Mouse (Mus musculus) stomach, postnatal 0 days (tissue): ENCODE measurements around the gene Hist1h4d.
A peak's percentile ranks its signal among the peaks of the same experiment; 100 is the strongest.

Experiments
- CTCF ChIP-seq: IDR thresholded peaks from 2 replicates; pipeline ENCODE4 v1.5.1; 2016; ENCODE audit warnings: antibody characterized with exemption, low read depth, mild to moderate bottlenecking, moderate library complexity
- EP300 ChIP-seq: optimal IDR thresholded peaks from 2 replicates; pipeline ENCODE3; 2016; ENCODE audit warnings: antibody characterized with exemption

DNA sequence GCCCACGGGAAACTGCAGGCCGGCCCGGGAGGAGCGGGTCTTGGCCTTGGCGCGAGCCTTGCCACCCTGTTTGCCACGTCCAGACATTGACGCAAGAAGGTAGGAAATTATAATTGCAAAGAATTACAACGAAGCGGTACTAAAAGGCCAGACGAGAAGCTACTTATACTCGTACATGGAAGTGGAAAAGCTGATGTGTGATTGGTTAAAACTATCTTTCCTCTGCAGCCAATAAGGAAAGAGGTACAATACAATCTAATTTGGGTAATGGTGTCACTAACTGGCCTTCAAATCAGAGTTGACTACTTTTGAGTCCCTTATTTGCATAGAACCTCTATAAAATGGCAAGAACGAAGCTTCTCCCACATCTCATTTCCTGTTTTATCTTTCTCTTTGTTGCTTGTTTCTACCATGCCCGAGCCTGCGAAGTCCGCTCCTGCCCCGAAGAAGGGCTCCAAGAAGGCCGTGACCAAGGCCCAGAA lies 10.3 kb upstream of the Hist1h4d start, which contains the start of the genes Hist1h2ae and Hist1h2bg:
- TF ChIP-seq CTCF (0 out of 2 replicates have a peak, but pooled peaks have one; percentile 0), EP300 (no peak)
